Mouse (Mus musculus) spleen, adult 2 months (tissue): ENCODE results near the gene Hace1.

Experiments
- CTCF ChIP-seq: fragments of 200-500 bp; IDR thresholded peaks from 2 replicates; pipeline ENCODE4 v1.5.1; 2011; ENCODE audit warnings: mild to moderate bottlenecking, inconsistent platforms; ENCODE audit not compliant: insufficient read depth, insufficient read length, insufficient replicate concordance; ENCODE audit errors: extremely low read depth
- POLR2A ChIP-seq: fragments of 200-500 bp; IDR thresholded peaks from 2 replicates; pipeline ENCODE4 v1.6.1; 2011; ENCODE audit warnings: low read depth, low read length, inconsistent platforms

DNA sequence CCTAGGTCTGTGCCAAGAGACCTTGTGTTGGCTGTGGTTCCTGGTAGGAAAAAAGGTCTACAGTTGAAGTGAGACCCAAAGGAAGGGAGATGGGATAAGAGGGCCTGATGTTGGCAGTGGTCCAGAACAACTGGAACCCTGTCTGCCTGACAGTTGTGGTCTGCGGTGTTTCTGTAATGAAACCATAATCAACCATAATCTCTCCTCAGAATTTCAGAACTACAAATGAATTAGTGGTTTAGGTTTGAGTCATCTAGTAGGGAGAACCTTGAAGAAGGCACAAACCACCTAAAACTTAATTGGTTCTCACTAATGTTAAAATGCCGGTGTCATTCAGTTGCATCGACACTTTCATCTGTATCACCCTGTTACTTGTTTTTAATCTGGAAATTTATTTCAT is 133.2 kb downstream of the Hace1 start:
- TF ChIP-seq CTCF: no peak
- no peak for TF ChIP-seq POLR2A
